Comparison of ENCODE assay signal across 7 mouse cellular contexts in the genomic region with DNA sequence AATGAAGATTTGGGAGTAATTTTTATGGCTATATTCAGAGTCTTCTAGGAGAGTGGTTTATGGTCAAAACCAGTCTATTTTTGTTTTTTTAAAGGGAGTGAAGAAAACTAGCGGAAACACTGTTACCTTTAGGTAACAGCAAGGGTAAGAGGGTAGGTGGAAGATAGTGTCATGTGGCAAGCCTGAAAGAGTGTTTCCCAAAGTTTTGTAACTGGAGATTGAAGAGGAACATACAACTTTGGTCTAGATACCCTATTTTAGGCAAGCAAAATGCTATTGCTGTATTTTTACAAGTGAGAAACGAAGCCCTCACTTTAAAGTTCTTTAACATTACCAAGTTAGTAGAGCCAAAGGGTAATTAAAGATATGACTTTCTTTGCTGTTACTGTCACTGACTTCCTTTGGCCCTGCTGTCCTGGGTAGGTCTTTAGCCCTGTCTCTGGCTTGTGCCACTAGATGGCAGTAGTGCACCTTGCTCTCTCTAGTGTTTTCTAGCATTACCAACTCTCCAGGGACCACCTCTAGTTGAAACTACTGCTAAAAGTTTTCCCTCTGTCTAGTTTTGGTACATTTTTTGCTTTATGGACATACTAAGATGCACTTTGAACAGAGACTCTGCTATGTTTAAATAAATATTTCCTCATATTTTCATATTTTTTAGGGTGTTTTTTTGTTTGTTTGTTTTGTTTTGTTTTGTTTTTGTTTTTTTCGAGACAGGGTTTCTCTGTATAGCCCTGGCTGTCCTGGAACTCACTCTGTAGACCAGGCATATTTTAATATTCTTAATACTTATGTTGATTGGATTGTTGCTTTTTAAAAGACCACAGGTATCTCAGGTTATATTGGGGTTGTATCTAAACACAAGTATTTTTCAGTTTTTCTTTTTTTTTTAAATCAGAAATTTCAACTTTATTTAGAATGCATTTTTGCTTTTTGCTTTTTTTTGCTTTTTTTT.
A peak's percentile ranks its signal among the peaks of the same experiment; 100 is the strongest.
DNase-seq lines count a peak whose midpoint lies in the region; ATAC-seq lines count a peak whose summit lies in the region.

No protein-coding gene starts in this region.

- H3K27me3 ChIP-seq in intestine, embryonic 16.5 days (replicated peaks; ENCODE audit: control insufficient read depth, insufficient read depth, low read length): no peaks in the 10 kb centered on the region
- H3K27me3 ChIP-seq in midbrain, embryonic 14.5 days (ENCODE audit: control insufficient read depth, insufficient read depth, low read length): no peaks in the 10 kb centered on the region

- H3K4me3 ChIP-seq in intestine, embryonic 16.5 days (ENCODE audit: low read length): no peak overlapping the region
- no peak overlapping the region for H3K4me3 ChIP-seq in midbrain, embryonic 14.5 days (replicated peaks; ENCODE audit: low read depth, low read length)

- ATAC-seq in intestine, embryonic 16.5 days: peak; percentile 76
- peak; percentile 57; the same call in 1 of the 2 replicates for ATAC-seq in midbrain, embryonic 14.5 days (ENCODE audit: low FRiP score, low TSS enrichment)

- 64% methylated on average over 3 of the region's 3 CpGs for WGBS in intestine, embryonic 16.5 days
- WGBS in midbrain, embryonic 14.5 days: 57% methylated on average over 3 of the region's 3 CpGs

- DNase-seq in adipocyte (ENCODE audit: low spot score): peak; percentile 96
- peak; percentile 78 to 88 for DNase-seq in cerebellum, postnatal 4 days (ENCODE audit: low spot score in 2 of 2)
- DNase-seq in gastrocnemius, postnatal 10 days: peak; percentile 89
- peak; percentile 68 to 79 for DNase-seq in left cerebral cortex, postnatal 36 days (ENCODE audit: low spot score in 2 of 2)
- DNase-seq in midbrain, embryonic 14.5 days: peak; percentile 97
- peak; percentile 40 to 70 for DNase-seq in spleen, adult 18-20 months

- no peaks in the 10 kb centered on the region for H3K36me3 ChIP-seq in intestine, embryonic 16.5 days (ENCODE audit: control insufficient read depth, insufficient read depth, low read length)
- peaks cover 2% of the 10 kb centered on the region; the same call in 1 of the 2 replicates for H3K36me3 ChIP-seq in midbrain, embryonic 14.5 days (ENCODE audit: control insufficient read depth, insufficient read depth, low read length)

- H3K9ac ChIP-seq in intestine, embryonic 16.5 days (ENCODE audit: low read depth, low read length): no peak overlapping the region
- no peak overlapping the region for H3K9ac ChIP-seq in midbrain, embryonic 14.5 days (replicated peaks; ENCODE audit: low read length)

- no peaks in the 10 kb centered on the region for H3K9me3 ChIP-seq in intestine, embryonic 16.5 days (ENCODE audit: control insufficient read depth, low read length)
- H3K9me3 ChIP-seq in midbrain, embryonic 14.5 days (ENCODE audit: control insufficient read depth, low read length): no peaks in the 10 kb centered on the region

- no peak overlapping the region for H3K27ac ChIP-seq in intestine, embryonic 16.5 days (ENCODE audit: low read length)
- no peak overlapping the region for H3K27ac ChIP-seq in midbrain, embryonic 14.5 days (replicated peaks; ENCODE audit: low read depth, low read length)

- intact Hi-C loops in left cerebral cortex, postnatal 36 days (cut with DNase I): loop anchor here (2.0 to 10.0 kb wide), 6 partner anchors 128 to 976 kb away; a partner anchor contains a TSS

- no peak overlapping the region for H3K4me2 ChIP-seq in intestine, embryonic 16.5 days (ENCODE audit: low read depth, low read length)
- H3K4me2 ChIP-seq in midbrain, embryonic 14.5 days (ENCODE audit: low read length): no peak overlapping the region

- H3K4me1 ChIP-seq in intestine, embryonic 16.5 days (ENCODE audit: control insufficient read depth, insufficient read depth, low read length): no peaks in the 10 kb centered on the region
- no peaks in the 10 kb centered on the region for H3K4me1 ChIP-seq in midbrain, embryonic 14.5 days (ENCODE audit: control insufficient read depth, insufficient read depth, low read length)
